Mouse (Mus musculus) left cerebral cortex, postnatal 4 days (tissue): ENCODE measurements at regions not wholly inside any gene's neighbourhood (a gene's known extent, or its start where the extent isn't known, plus 50 kb on each side); places are given as distances from the start of the nearest gene placed in this dataset.

Source experiments
- DNase-seq: peaks from one replicate; pipeline ENCODE4 v3.0.0-alpha.2; 2022
- intact Hi-C: fragments of 180-260 bp; cut with DNase I; formaldehyde crosslinking; loops from one replicate; pipeline ENCODE4 v1.15.1; 2025

DNA sequence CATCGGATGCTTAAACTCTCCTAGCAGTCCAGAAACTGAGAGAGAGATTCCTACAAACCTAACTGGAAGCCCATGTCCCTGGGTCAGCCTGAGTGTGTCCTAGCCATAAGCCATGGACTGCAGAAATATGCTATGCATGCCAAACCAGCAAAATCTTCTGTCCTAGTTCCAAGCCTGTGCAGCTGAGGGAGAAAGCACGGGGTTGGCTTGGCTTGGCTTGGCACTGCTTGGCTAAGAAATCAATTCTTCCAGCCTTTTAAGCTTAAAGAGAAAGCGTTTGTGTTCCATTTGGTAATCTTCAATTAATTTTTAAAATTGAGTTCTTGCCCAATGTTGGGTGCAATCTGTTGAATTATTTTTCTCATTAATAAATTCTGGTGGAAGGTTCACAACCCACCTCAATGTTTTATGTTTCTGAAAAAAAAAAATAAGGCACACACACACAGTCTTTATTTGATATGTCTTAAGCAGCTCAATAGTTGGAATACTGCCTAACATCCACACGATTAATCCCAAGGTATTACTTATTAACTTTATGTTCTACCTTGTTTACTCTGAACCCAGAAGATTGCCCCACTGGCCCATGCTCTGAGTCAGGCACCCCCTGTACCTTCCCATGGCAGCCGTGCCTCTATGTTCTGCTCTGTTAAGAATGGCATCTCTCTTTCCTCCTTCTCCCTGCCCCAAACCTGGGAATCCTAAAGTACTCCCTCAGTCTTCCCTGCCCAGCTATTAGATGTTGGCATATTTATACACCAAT lies 1083.0 kb upstream of the Dsel start:
- DNase-seq = peak; percentile 36

More for the DNA sequence above, 1083.0 kb upstream of the Dsel start:
- intact Hi-C loops = no loop called here
